Mouse (Mus musculus) CD4-positive, CD25-positive, alpha-beta regulatory T cell, adult 4 months (primary cell): ENCODE results near the gene Olfr738. TPM values are rescaled to one million over a fixed set of nuclear protein-coding genes. Genes with fewer than 3 reads are reported as not detected.

Experiments
- ATAC-seq: one replicate; pipeline ENCODE4 v1.8.0; 2017
- polyA plus RNA-seq, 2 experiments: library from polyadenylated mRNA; unstranded; fragments of 100-300 nt; shearing (Covaris generic); gene quantifications; one replicate each; pipeline ENCODE4 v1.2.1; 2017

Olfr738 gene
- polyA plus RNA-seq: not detected

DNA sequence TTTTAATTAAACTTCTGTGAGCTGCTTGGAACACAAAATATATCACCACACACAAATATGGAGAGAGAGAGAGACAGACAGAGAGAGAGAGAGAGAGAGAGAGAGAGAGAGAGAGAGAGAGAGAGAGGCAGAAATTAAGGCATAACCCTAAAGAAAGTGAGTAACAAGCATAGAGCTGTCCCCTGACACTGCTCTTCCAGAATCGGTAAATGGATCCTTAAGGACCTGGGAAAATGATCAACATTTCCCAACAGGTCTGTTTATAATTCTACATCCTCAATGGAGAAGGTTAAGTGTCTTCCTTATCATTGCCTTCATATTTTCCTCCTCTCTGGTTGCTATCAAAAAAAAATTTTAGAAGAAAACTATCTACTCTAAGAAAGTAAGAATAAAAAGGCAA, at the start of gene Olfr738:
Gene Olfr738 (plus strand): TSS at position 301 of the 400 bp plus-strand sequence.
- ATAC-seq: no peak

DNA sequence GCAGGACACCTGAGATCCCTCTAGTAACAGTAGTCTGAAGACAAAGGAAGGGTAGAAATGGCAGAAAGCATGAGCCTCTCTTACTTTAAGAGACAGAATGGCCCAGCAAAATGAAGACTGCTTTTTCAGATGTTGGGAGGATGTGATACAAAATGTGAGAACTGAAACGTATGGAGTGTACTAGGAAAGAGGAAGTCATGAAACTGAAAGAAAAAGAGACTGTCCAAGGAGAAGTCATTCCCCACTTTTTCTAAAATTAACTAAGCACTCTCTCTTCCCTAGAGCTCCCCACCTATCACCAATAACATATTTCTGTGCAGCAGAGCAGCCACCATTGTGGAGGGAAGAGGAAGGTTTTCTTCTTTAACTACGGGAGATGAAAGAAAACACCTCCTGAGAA, 49.8 kb upstream of the Olfr738 start, which contains the start of gene Tlr11:
Gene Tlr11 (plus strand): TSS at position 322 of the 400 bp plus-strand sequence.
- no peak for ATAC-seq

DNA sequence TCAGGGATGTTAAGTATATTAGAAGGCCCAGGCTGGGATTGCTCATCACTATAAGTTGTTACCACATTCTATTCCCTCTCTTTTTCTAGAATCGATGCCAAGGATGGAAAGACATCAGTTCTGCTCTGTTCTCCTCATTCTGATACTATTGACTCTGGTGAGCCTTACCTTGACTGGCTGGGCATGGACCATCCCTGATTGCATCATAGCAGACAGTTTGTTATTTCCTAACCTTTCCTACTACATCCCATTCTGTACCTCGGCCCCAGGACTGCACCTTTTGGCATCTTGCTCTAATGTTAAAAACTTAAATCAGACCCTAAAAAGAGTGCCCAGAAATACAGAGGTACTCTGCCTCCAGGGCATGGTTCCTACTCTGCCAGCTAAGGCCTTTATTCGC, 46.9 kb upstream of the Olfr738 start:
- no peak for ATAC-seq

DNA sequence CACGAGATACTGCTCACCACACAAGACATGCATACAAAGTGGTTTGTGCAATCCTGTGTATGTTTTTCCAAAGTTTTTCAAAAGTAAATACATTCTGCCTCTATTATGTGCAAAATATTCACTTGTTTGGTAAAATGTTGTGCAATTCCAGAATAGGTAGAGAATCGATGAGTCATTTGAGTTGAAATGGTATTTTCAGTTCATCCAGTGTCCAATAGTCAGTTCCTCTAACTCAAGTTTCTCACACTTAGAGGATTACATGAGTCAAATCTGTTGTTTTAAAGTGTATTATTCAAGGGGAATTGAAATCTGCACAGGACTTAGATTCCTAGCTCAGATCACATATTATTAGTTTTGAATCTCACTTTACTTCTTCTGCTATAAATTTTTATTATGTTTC, 43.8 kb upstream of the Olfr738 start:
- no peak for ATAC-seq

DNA sequence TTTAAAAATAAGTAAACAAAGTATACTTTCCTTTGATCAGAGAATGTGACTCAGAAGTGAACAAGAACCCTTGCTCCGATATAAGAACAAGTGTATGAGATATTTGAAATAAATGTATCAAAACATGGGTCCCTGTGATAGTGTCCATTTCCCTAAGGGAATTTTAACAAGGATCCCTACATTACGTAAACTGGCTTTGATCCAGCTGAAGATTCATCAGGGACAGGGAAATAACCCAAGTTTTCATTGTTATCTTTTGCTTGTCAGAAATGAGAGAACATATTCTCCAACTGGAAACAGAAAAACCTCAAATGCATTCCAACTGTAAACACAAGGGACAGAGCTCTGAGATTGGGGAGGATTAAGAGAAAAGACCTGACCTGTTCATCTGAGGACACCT, 26.5 kb upstream of the Olfr738 start, which contains the start of gene Olfr736:
Gene Olfr736 (plus strand): TSS at position 301 of the 400 bp plus-strand sequence.
- no peak for ATAC-seq

DNA sequence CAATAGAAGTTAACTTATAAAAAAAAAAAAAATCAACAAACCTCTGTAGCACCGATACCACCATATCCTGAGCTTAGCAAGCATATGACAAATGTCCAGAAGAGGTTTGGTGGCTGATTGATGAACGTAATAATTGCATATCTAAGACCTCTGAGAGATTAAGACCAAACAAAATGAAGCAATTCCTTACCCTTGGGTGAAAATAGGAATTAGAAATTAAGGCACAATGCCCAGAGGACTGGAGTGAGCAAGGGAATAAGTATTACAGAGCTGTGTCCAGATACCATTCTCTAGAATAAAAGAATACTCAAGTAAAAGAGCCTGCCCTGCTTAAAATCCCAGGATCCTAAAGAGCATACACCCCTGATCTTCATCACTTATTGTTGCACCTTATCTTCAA, 11.0 kb downstream of the Olfr738 start, which contains the start of gene Olfr739:
Gene Olfr739 (plus strand): TSS at position 301 of the 400 bp plus-strand sequence.
- no peak for ATAC-seq

DNA sequence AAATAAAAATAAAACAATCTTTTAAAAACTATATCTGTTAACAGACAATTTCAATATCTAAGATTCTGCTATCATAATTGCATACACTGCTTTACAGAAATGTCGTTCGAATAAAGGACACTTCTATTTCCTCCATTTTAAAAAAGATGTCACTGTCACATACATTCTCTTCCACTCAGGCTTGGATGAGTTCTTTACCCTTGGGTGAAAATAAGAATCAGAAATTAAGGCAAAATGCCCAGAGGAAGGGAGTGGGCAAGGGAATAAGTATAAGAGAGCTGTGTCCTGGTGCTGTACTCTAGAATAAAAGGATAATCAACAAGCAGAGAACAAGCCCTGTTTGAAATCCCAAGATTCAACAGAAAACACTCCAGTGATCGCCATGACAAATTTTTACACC, 37.9 kb downstream of the Olfr738 start, which contains the start of gene Olfr740:
Gene Olfr740 (plus strand): TSS at position 301 of the 400 bp plus-strand sequence.
- ATAC-seq: no peak

Other genes with a start within 250 kb of the Olfr738 start
- not detected for gene Olfr730, start 219.4 kb upstream of the Olfr738 start, polyA plus RNA-seq
- not detected for gene Olfr731, start 165.7 kb upstream of the Olfr738 start, polyA plus RNA-seq
- gene Olfr732, start 123.4 kb upstream of the Olfr738 start, polyA plus RNA-seq: not detected
- under 1 TPM in 1 of 2 experiments, not detected in 1; 0.24 TPM for gene Olfr733, start 106.0 kb upstream of the Olfr738 start, polyA plus RNA-seq
- gene Olfr734, start 80.8 kb upstream of the Olfr738 start, polyA plus RNA-seq: not detected
- gene Olfr735, start 58.7 kb upstream of the Olfr738 start, polyA plus RNA-seq: not detected
- gene Tlr11, start 49.7 kb upstream of the Olfr738 start, polyA plus RNA-seq: under 1 TPM in 1 of 2 experiments, not detected in 1; 0.19 TPM
- not detected for gene Olfr736, start 26.4 kb upstream of the Olfr738 start, polyA plus RNA-seq
- not detected for gene Olfr739, start 11.1 kb downstream of the Olfr738 start, polyA plus RNA-seq
- not detected for gene Olfr740, start 38.0 kb downstream of the Olfr738 start, polyA plus RNA-seq
- not detected for gene Olfr741, start 65.2 kb downstream of the Olfr738 start, polyA plus RNA-seq
- gene Olfr742, start 96.0 kb downstream of the Olfr738 start, polyA plus RNA-seq: under 1 TPM in 1 of 2 experiments, not detected in 1; 0.15 TPM
- gene Olfr743, start 114.3 kb downstream of the Olfr738 start, polyA plus RNA-seq: not detected
- gene Olfr744, start 207.3 kb downstream of the Olfr738 start, polyA plus RNA-seq: not detected
- not detected for gene Olfr745, start 231.8 kb downstream of the Olfr738 start, polyA plus RNA-seq
- gene Olfr746, start 239.5 kb downstream of the Olfr738 start, polyA plus RNA-seq: not detected